Mouse (Mus musculus) E14TG2a.4 (cell line): ENCODE data around the gene Fam172a.

Experiments
- CTCF ChIP-seq: conservative IDR thresholded peaks from 2 replicates; pipeline ENCODE4 v1.5.1; 2014; ENCODE audit warnings: low read length
- NANOG ChIP-seq: IDR thresholded peaks from 2 replicates; pipeline ENCODE4 v1.6.1; 2014; ENCODE audit warnings: borderline replicate concordance, low read length, mixed read lengths
- POU5F1 ChIP-seq: IDR thresholded peaks from 2 replicates; pipeline ENCODE4 v1.6.1; 2014; ENCODE audit warnings: low read length, borderline replicate concordance

GRCm38 (mm10) chr13:78174191-78174590, 472.4 kb downstream of the Fam172a start:
- no peak for TF ChIP-seq CTCF
- no peak for TF ChIP-seq POU5F1
- TF ChIP-seq NANOG: no peak
